Mouse (Mus musculus) lung, postnatal 0 days (tissue): Measurements from ENCODE around the gene Adgrg3.

Source experiments
- CTCF ChIP-seq: IDR thresholded peaks from 2 replicates; pipeline ENCODE4 v1.5.1; 2016; ENCODE audit warnings: antibody characterized with exemption, mild to moderate bottlenecking
- EP300 ChIP-seq: IDR thresholded peaks from 2 replicates; pipeline ENCODE4 v1.6.1; 2016; ENCODE audit warnings: antibody characterized with exemption, mild to moderate bottlenecking, control low read depth

DNA sequence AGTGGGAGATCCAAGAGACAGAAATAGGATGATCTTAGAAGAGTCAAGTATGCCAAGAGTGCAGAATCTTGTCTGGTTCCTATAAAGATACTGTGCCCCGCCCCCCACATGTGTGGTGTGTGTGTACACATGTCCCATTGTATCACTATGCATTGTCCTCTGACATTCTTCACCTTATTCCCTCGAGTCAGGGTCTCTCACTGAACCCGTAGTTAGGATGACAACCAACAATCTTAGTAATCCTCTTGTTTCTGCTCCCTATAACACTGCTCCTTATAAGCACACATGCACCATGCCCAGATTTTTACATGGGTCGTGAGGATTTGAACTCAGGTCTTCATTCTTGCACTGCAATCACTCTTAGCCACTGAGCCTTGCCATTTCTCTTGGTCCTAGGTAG is 61.8 kb downstream of the Adgrg3 start:
- TF ChIP-seq CTCF (no peak), EP300 (no peak)
